Mouse (Mus musculus) layer of hippocampus, adult 18-20 months (tissue): ENCODE measurements at regions not wholly inside any gene's neighbourhood (a gene's known extent, or its start where the extent isn't known, plus 50 kb on each side); places are given as distances from the start of the nearest gene placed in this dataset.
A peak's percentile ranks its signal among the peaks of the same experiment; 100 is the strongest.

Source experiments
- DNase-seq, 2 experiments: peaks; one replicate each; pipeline ENCODE4 v3.0.0; 2022; ENCODE audit warnings: low spot score in 2 of 2

DNA sequence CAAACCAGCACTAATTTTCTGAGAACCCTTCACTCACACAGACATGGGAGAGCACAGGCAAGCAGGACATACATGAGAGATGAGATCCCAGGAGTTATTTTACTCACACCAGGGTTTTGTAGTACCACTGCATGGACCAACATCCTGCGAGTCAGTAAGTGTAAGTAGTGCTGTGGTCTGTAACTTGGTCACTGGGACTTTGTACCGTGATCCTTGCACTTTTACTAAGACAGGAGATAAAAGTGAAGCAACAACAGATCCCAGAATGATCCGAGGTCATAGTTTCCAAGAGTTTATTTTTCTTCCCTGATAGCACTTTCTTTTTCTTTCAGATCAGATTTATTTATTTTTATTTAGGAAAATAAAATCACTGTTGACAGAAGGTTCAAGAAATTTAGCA is 54.1 kb upstream of the Mtap start:
- no peak for DNase-seq

DNA sequence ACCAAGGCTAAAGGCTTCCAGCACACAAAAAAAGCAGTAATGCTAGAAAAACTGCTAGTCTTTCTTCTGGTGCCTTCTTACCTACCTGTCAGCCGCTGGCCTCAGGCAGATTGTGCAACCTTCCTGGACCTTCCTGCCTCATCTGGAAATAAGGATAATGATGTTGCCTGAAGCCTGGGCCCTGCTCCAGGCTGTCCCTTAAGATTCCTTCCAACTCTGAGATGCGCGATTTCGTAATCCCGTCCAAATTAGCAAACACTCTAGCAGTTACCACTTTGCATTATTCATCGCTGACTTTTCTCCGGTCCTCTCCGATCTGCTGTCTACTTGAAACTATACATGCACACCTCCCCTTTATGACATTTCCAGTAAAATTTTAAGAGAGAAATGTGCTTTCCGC is 58.4 kb upstream of the Mtap start:
- no peak for DNase-seq

GRCm38 (mm10) chr4:89074705-89075104 is 62.2 kb upstream of the Mtap start:
- no peak for DNase-seq

- no peak for DNase-seq
Observed at GRCm38 (mm10) chr4:89070430-89070829, 66.5 kb upstream of the Mtap start.

GRCm38 (mm10) chr4:89064401-89064800 is 72.5 kb upstream of the Mtap start:
- no peak for DNase-seq

DNA sequence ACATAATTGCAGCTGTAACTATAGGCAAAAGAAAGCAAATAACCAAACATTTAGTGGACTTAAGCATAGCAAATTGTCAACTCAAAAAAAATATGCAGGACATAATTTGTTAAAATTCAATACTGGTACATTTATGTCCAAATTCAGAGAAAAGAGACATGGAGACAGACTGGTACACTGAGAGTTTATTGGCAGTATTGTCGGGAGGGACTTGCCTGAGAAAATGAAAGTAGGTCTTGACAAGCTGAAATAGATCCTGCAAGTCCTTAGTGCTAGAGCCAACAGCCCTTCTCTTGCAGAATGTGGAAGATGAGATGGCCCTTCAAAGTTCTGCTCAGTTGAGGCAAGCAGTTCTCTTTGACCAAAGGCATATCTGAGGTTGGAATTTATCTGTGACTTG is 74.5 kb upstream of the Mtap start:
- no peak for DNase-seq

- DNase-seq, result no peak
Observed at GRCm38 (mm10) chr4:89061619-89062018, 75.3 kb upstream of the Mtap start.

DNA sequence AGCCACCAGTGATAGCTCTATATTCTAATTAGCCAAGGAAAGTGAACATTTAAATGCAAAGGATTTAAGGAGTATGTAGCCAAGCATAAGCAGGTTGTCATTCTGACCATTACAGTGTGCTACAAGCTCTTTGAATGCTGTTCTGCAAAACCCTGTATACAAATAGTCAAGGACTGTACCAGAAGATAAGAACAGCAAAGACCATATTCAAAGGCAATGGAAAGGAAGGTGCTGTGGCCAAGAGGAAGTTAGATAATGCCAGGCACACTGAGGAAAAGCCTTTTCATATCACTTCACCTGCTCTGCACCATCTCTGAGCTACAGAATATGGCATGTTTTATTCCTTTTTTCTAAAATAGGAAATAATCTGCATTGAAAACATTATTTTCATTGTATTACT is 79.3 kb upstream of the Mtap start:
- no peak for DNase-seq

GRCm38 (mm10) chr4:89057135-89057534 is 79.8 kb upstream of the Mtap start:
- no peak for DNase-seq

DNA sequence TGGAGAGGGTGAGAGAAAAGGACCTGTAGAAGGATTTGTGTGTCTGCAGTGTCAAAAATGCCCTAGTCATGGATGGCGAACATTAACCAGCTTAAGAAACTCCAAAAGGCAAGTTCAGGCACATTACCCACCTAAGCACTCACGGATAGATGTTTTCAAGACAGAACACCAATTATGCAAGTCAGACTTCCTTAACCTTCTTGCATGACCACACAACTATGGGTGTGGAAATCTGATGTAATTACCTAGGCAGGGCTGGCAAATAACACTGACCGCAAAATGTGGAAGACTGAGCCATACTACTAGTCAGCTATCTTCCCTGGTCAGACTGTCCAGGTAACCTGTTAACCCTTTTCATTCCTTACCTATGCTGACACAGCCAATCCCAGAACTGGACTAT is 81.0 kb upstream of the Mtap start:
- no peak for DNase-seq

DNA sequence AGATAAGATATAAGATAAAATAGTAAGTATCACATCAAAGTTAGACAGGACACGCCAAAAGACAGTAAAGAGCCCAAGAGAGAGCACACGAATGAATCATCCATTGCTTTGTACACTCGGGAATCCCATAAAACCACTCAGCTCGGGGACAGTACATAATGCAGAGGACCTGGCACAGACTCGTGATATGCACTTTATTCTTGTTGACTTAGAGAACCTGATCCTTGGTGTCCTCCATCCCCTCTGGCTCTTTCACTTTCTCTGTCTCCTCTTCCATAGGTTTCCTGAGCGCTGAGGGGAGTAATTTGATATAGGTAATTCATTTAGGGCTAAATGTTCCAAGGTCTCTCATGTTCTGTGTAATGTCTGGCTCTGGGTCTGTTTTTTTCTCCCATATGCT is 83.3 kb upstream of the Mtap start:
- DNase-seq, result no peak

DNA sequence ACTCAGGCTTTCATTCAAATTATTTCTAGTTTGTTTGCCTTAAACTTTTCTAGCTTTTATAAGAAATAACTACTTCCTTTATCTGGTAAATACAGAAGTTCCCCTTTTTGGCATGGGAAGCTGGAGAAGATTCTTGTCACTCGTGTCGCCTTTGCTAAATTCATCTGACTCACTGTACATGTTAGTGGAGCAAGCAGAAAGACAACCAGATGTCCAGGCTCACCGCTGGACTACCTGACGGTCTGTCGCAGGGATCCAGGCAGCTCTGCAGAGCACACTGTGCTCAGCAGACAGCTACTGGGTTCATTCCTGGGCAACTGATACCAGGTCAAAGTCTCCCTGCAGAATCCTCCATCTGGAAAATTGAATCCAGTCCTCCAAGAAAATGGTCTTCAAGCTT is 85.0 kb upstream of the Mtap start:
- DNase-seq, result no peak

DNA sequence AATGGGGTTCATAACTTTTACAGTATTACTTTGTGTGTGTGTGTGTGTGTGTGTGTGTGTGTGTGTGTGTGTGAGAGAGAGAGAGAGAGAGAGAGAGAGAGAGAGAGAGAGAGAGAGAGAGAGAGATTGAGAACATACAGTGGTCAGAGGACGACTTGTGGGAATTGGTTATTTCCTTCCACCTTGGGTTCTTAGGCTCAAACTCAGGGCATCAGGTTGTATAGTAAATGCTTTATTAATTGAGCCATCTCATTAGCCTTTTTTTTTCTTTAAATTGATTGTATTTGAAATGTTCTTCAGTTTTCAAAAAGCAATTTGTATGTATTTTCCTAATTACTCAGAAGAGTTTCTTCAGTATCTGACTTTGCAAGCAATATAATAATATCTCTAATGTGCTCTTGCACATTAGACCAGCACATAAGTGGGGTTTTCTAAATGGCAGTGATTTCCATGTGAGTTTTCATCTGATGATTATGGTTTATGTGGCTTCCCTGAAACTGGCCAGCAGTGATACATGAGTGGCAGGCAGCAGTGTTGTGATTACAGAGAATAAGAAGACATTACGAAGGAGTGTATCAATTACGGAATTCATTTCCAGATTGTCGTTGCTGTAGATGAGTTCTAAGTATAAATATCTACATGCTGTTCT is 86.2 kb upstream of the Mtap start:
- no peak for DNase-seq

DNA sequence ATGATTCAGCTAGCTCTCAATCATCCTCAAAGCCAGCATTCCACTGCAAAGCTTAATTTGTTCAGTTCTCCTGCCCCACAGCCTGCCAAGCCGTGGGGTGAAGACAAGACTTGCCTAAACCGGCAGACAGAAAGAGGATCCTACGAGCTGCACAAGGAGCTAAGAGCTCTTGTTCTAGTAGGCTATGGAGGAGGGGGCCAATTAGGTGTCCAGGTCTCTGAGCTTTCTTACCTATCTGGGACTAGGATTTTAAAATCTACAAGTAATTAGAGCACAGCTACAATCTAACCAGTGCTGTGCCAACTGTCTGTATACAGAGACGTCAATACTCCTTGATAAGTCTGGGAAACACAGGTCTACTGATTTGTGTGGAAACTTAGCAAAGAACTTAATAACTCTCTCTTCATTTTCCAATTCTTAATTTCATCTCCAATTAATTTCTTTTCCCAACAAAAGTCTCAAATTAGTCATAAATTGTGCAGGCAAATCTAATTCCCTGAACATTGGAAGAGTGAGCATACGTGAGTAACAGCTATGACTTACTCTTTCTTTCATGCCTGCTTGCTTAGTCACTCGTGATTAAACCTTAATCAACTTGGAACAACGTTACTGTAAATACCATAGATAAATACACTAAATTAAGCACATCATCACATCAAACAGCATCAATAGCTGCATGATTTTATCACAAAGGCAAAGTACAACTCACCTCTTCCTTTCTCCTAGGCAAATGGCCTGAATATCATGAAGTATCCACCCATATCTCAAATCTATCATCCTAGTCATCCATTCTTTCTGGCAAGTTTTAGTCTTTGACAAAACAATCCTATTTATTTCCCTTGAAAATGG is 87.1 kb upstream of the Mtap start:
- DNase-seq, result no peak

DNA sequence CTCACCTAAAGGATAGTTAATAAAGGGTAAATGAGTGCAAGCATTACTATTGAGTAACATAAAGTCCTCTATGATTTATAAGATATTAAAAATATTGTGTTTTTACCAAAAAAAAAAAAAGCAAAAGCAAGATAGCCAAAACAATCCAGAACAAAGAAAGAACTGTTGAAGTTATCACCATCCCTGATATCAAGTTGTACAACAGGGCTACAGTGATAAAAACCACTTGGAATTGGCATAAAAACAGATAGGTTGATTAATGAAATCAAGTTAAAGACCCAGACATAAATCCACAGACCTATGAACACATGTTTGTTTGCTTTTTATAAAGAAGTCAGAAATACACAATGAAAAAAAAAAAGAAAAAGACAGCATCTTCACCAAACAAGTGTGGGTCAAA is 92.4 kb upstream of the Mtap start:
- DNase-seq, result no peak

DNA sequence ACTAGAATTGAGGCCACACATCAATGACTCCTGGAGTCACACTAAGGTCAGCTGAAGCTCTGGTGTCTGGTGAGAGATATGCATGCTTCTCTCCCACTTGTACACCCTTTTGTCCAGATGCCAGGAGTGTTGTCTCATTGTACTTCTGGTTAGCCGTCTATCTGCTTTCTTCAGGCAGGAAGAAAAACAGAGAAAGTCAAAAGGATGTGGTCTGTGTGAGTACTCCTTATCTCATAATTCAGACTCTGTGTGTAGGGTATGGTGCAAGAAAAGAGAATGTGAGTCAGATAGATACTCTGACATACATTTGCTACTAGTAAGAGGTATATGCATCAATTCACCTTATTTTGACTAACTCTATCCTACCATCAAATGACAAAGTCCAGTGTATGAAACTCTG is 92.9 kb upstream of the Mtap start:
- DNase-seq, result no peak

GRCm38 (mm10) chr4:89040856-89041255 is 96.1 kb upstream of the Mtap start:
- DNase-seq, result peak in 1 of 2 experiments; percentile 26

DNA sequence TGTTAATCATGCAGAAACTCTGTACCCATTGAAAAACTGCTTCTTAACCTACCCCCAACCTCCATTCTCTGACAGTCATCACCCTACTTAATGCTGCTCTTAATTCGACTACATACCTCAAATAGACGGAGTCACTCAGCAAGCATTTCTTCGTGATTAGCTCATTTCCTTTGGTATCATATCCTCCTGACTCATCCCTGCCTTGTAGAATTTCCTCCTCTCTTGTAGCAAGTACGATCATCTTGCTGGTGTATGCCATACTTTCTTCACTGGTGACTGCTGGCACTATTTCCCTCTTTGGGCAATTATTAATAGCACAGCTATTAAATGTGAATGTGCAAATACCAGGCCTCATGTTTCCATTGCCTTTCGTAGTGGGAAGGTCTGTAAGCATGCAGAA is 98.0 kb upstream of the Mtap start:
- DNase-seq, result no peak

GRCm38 (mm10) chr4:89038135-89038534 is 98.8 kb upstream of the Mtap start:
- DNase-seq, result no peak

DNA sequence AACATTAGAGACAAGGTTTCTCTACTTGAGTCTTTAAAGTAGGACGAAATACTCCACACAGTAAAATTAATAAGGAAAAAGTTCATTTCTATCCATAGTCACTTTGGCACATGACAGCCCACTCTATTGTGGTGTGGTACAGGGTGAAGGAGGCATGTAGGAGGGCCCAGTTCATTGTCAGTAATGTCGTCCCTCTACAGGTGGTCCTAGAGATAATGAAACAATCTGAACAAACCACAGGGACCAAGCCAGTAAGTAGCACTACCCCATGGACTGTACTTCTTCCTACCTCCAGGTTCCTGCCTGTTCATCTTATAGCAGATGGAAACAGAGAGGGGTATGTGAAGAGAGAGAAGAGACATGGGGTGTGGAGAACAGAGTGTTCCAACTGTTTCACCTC is 102.1 kb upstream of the Mtap start:
- DNase-seq, result no peak

DNA sequence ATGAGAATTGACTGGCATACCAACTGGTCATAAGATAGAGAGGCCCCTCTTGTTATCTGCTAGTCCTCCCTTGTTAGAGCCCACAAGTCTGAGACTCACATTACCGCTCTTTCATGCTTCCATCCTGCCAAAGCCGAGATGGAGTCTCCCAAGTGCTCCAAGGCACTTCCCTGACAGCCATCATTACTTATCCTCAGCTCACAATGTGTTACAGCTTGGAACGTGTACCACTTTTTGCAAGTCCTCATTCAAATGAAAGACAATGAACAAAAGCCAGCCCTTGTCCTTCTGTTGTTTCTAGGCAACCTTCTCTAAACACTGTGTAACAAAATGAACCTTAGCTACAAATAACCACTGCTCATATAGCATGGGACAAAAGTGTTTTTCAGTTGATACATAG is 102.6 kb upstream of the Mtap start:
- no peak for DNase-seq

DNA sequence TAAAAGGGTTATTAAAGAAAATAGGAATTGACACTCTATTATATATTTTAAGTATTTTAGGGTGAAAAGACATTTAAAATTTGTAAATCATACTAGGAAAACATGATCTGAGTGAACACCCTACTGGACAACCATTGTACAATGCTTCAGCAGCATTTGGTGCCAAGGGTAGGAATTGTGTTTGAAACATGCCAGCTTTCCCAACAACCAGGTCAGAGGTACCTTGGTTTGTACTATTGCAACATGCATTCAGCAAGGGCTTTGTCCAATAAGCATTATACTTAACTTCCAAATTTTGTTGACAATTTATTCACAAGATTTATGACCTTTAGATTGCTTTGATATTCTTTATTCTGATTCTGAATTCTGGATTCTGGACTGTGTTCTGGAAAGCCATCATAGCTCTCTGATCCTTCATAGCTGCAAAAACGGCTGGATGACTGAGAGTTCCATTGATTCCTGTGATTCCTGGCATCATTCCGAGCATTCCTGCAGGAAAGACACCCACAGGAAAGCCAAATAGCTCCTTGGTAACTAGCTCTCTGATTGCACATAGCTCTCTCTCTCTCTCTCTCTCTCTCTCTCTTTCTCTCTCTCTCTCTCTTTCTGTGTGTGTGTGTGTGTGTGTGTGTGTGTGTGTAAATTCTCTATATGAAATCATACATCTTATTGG is 124.1 kb upstream of the Mtap start:
- peak; percentile 1 to 42 for DNase-seq

- DNase-seq, result no peak
Observed at GRCm38 (mm10) chr4:89008561-89008960, 128.4 kb upstream of the Mtap start.
